Mouse (Mus musculus): ENCODE measurements at regions not wholly inside any gene's neighbourhood (a gene's known extent, or its start where the extent isn't known, plus 50 kb on each side); places are given as distances from the start of the nearest gene placed in this dataset.

DNA sequence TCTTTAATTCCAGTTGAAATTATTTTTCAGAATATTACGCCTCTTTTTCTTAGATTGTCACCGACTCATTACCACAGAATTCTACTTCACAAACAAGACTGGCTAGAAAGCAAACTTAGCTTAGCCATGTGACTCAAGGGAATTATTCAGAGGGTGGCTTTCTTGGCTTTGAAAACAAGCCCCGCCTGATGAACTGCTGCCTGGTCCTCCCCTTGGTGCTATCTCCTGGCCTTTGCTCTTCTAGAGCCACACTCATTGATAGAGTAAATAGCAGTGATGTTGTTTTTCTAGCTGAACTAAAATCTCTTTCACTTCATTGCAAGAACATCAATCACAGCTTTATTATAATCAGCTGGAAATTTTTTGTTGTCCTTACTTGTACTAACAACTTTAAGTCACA lies 713.0 kb upstream of the Cited2 start:
- TF ChIP-seq CTCF (IDR thresholded peaks at IDR 0.05; ENCODE audit: low read depth) = no peak
- TF ChIP-seq EP300 (IDR thresholded peaks at IDR 0.05; ENCODE audit: low read depth) = no peak

All from liver, embryonic 14.5 days (tissue).